Mouse (Mus musculus) embryo, embryonic 9.5 days (tissue): ENCODE results near the gene Pum2.

Source experiments
- DNase-seq: peaks from one replicate; pipeline ENCODE4 v3.0.0-alpha.2; 2017; ENCODE audit errors: extremely low spot score

The Pum2 gene

GRCm38 (mm10) chr12:8761058-8761457, 87.1 kb downstream of the Pum2 start:
- DNase-seq, result no peak

DNA sequence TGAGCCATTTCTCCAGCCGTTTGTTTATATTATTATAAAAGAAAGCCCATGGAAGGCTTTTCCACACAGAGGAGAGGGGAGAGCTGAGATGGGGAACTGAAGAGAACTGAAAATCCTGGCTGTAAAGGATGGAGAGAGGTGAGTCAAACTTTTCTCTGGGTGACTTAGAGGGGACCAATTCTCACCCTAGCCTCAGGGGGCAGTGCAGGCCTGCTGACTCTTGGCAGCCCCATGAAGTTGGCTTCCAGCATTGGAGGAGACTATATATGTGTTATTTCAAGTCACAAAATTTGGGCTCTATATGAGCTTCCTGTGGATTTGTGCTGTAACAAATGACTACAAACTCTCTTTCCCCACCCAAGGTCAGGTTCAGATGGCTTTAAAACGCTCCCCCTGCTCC, 88.7 kb downstream of the Pum2 start:
- DNase-seq, result no peak

GRCm38 (mm10) chr12:8764221-8764930, 90.4 kb downstream of the Pum2 start:
- no peak for DNase-seq

DNA sequence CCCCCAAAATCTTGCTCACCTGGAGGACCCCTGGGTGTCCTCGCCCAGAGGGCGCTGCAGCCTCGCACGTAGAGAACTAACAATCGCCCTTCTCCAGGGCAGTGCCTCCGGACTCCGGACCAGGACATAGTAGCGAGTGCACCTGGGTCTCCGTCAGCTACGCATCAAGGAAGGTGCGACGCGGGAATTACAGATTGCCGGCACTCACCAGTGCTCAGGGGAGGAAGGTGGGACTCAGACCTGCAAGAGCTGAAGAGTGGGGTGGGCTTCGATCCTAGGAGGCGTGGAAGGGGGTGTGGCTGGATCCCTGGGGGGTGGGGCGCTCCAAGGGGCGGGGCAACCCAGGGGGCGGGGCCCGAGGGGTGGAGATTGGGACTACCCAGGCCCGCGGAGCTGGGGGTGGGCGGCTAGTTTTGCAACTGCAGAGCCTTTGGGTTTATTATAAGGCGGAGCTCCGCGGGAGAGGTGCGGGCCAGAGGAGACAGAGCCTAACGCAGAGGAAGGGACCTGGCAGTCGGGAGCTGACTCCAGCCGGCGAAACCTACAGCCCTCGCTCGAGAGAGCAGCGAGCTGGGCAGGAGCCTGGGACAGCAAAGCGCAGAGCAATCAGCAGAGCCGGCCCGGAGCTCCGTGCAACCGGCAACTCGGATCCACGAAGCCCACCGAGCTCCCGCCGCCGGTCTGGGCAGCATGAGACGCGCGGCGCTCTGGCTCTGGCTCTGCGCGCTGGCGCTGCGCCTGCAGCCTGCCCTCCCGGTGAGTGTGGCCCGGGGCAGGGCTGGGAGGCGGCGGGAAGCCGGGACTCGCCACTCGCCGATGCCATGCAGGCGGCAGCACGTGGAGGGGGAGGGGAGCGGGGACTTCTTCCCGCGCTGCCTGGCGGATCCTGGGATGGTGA, 97.3 kb downstream of the Pum2 start, which contains the start of gene Sdc1:
TSS of gene Sdc1 (plus strand) at position 378 of the 898 bp plus-strand sequence.
- DNase-seq, result peak; percentile 99

- DNase-seq, result peak; percentile 80
Measured at GRCm38 (mm10) chr12:8771844-8772380, 98.0 kb downstream of the Pum2 start.

DNA sequence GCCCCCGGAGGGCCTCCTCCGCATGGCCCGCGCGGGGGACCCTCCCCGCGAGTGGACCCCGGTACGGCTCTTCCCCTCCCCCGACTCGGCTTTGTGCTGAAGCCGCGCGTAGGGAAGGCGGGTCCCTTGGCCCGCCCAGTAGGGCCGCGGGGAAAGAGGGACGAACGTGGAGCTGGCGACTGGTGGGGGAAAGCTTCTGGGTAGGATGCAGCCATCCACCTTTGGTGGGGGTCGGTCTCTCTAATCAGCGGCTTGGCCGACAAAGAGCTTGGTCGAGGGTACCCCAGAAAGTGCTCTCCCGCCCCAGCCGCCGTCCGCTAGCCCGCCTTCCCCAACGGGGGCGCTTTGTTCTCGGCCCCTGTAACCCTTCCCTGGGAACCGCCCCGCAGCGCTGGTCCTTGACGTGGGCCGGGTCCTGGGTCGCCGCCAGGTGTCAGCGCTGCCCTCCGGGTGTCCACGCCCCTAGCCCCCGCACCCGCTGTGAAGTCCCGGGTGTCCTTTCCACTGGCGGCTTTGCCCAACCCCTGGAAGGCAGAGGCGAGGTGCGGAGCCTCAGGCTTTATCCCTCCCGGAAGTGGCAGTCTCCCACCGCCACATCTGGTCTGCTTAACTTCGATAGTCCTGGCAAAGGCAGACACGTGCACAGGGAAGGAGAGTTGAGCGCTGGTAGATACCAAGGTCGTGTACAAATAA, 98.7 kb downstream of the Pum2 start:
- peak; percentile 80 for DNase-seq

- peak; percentile 37 for DNase-seq
Measured at GRCm38 (mm10) chr12:8773336-8773735, 99.4 kb downstream of the Pum2 start.

- DNase-seq, result no peak
Measured at GRCm38 (mm10) chr12:8774183-8774582, 100.2 kb downstream of the Pum2 start.

DNA sequence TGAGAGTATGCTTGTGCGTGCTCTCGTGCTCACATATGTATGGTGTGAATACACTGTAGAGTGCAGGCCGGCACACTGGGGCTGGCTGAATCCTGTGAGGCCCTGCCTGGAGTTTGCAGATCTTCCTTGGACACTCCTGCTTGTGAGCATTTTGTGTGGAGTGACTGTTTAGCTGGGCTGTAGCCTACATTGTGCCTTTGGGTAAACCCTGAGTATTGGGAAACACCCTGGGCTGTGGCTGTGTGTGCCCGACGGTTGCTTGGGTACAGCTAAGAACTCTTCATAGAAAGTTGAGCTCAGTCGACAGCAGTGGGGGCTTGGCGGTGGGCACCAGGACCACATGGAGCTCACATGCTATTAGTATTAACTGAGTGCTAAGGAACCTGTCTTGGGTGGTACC, 102.3 kb downstream of the Pum2 start:
- no peak for DNase-seq

DNA sequence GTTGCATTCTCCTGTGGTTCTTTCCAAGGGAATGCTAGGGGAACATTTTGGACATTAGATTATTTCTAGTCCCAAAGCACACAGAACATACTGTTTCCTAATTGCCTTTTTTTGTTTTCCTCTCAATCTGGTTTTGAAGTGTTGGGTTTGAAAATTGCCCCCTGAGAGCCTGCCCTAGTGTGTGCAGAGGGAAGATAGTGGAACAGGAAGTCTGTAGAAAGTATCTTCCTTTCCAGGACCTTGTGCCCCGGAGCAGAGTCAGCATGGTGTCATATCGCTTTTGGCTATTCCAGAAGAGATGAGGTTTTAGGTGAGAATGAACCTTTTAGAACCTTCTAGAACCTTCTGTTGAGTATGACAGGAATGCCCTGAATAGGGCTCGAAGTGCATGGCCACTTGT, 102.8 kb downstream of the Pum2 start:
- no peak for DNase-seq

DNA sequence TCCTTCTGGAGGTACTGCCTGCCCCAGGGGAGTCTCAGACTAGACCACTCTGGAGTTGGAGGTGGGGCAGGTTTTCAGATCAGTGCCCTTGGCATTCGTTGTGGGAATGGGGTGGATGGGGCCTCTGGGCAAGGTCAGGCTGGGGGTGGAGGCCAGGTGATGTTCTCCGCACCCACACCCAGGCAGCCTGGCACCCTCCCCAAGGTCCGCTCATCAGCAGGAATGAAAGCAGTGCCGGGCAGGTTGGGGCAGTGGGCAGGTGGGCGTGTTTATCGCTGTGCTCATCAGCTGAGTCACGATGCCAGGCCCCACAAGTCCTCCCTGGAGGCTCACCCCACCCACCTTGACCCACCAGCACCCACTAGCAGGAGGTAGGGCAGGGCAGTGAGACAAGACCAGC, 104.2 kb downstream of the Pum2 start:
- DNase-seq, result no peak

DNA sequence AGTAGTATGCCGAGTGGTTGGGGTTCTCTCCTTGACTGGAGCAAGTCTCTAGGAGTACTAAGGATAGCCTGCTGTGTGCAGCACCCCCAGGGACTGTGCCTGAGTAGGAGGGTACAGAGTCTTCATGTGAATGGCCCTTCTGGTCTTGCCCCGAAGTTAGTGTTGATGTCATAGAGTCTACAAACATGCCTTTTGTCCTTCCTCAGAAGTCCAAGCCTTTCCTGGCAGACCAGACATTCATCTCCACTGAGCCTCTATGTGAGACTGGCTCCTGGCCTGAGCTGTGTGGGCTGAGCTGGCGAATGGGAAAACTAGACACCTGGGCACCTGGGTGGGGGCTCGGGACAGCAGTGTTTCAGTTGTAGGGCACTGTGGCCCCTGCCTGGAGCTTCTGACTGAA, 105.9 kb downstream of the Pum2 start:
- no peak for DNase-seq

GRCm38 (mm10) chr12:8781121-8781520, 107.2 kb downstream of the Pum2 start:
- DNase-seq, result no peak

- DNase-seq, result no peak
Measured at GRCm38 (mm10) chr12:8781681-8782378, 107.9 kb downstream of the Pum2 start.

DNA sequence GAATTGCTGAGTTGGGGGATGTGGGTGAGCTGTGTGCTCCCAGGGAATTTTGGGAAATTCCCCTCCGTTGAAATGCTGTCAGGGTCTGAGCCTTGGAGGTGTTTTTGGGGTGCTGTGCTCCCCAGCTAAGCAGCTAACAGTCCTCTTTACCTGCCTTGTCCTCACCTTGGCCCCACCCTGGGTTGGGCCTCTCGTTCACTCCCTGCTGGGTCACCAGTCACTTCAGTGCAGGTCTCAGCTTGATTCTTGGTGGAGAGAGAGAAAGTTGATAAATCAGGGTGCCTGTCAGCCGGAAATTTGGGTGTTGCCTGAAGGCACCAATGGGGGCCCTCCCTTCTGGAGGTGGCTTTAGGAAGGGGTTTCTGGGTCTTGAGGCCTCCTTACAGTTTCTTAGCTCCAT, 108.6 kb downstream of the Pum2 start:
- no peak for DNase-seq

DNA sequence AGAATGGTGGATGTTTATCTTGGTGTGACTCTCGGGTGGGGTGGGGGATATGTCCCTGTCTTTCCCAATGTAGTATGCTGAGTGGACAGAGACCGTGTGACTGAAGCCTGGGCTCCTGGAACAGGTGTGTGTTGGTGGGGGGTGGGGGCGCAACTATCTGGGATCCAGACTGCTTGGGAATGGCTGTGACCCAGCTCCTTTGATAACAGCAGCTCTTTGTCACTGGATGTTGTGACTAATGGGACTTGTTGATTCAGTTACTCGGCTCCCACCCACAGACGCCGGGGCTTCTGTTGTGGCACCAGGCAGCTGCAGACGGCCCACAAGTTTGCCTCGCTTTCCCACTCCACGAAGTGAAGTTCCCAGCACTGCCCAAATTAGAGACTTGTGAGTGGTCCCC, 110.3 kb downstream of the Pum2 start:
- no peak for DNase-seq

DNA sequence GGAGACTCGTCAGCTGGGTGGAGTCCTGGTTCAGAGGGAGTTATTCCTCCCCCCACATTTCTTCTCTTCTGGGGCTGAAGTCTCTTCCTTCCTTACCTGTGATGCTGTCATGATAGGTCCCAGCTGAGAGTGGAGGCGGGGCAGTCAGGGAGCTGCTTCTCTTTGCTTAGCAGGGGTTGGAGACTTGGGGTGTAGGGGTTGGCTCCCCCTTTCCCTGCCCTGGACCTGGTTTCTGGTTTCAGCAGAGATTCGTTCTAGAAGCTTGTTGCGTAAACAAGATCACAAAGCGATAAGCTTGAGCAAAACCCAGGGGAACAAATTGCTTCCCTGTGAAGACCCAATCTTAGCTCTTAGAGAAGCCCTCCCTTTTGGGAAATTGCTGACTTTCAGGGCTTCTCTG, 112.5 kb downstream of the Pum2 start:
- no peak for DNase-seq

- no peak for DNase-seq
Measured at GRCm38 (mm10) chr12:8786984-8787730, 113.2 kb downstream of the Pum2 start.

DNA sequence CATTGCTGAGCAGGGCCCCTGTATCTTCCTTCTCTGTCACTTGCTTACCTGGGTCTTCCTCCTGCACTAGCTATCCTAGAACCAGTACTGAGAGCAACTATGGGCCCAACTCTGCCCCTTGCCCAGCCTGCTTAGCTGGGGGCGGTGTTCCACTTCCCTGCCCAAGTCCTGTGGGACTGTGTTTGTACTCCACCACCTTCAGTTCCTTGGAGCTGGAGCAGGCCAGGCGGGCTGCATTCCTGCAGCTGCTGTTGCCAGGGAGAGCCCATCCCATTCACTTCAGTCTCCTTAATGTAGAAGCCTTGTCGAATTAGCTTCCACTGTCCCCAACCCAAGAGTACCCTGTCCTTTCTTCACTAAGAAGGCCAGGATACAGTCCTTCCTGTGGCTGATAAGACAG, 114.5 kb downstream of the Pum2 start:
- no peak for DNase-seq

DNA sequence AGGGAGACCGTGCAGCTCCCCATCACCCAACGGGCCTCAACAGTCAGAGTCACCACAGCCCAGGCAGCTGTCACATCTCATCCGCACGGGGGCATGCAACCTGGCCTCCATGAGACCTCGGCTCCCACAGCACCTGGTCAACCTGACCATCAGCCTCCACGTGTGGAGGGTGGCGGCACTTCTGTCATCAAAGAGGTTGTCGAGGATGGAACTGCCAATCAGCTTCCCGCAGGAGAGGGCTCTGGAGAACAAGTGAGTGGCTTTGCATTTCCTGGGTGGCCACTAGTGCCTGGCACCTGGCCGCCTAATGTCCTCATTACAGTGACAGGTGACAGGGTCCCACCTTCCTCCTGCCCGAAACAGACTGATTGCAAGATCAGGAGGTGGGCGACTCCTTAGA, 116.7 kb downstream of the Pum2 start:
- no peak for DNase-seq
